Mouse (Mus musculus) brain, embryonic 14.5 days (tissue): Measurements from ENCODE around the gene Mbd3.
A peak's percentile ranks its signal among the peaks of the same experiment; 100 is the strongest.

Experiments used
- CTCF ChIP-seq: fragments of 200-500 bp; IDR thresholded peaks from 2 replicates; pipeline ENCODE4 v1.5.1; 2012; ENCODE audit warnings: inconsistent platforms, mild to moderate bottlenecking, moderate library complexity, borderline replicate concordance; ENCODE audit not compliant: insufficient read depth, insufficient read length; ENCODE audit errors: extremely low read depth
- POLR2A ChIP-seq: fragments of 200-500 bp; IDR thresholded peaks from 2 replicates; pipeline ENCODE4 v1.6.1; 2012; ENCODE audit warnings: mild to moderate bottlenecking, inconsistent platforms, borderline replicate concordance; ENCODE audit not compliant: poor library complexity, insufficient read depth, insufficient read length, severe bottlenecking; ENCODE audit errors: extremely low read depth

- TF ChIP-seq CTCF (peak; percentile 60; the same call in 1 of the 2 replicates), POLR2A (no peak)
These were observed 3.8 kb upstream of the Mbd3 start for GRCm38 (mm10) chr10:80403044-80403692.
